Mouse (Mus musculus) MEL (cell line): Measurements from ENCODE around the gene Gpr119. TPM values are rescaled to one million over a fixed set of nuclear protein-coding genes. Genes with fewer than 3 reads are reported as not detected.

ENCODE experiments used
- DNase-seq: peaks from one replicate; pipeline ENCODE4 v3.0.0; 2011; ENCODE audit warnings: low read depth, low spot score
- H3K27ac ChIP-seq: 2 replicates; pipeline ENCODE4 v1.5.1; 2012; ENCODE audit warnings: low read depth, mild to moderate bottlenecking, control low read depth, low read length, moderate library complexity; ENCODE audit not compliant: control insufficient read depth
- H3K27me3 ChIP-seq, 2 experiments: fragments of 150-350 bp in 1 of 2; sonication (generic) in 1 of 2; 2 replicates each; pipeline ENCODE4 v1.6.1; 2012; ENCODE audit warnings: low read length in 2 of 2, mild to moderate bottlenecking in 2 of 2, improper control_type of control experiment in 1 of 2, moderate library complexity in 1 of 2; ENCODE audit not compliant: insufficient read depth in 2 of 2, control insufficient read depth in 1 of 2
- H3K36me3 ChIP-seq, 2 experiments: 2 replicates each; pipeline ENCODE4 v1.6.1; 2012 to 2014; ENCODE audit warnings: low read length in 2 of 2, improper control_type of control experiment in 1 of 2, inconsistent platforms in 1 of 2, mild to moderate bottlenecking in 1 of 2; ENCODE audit not compliant: insufficient read depth in 2 of 2, control insufficient read depth in 1 of 2
- H3K4me1 ChIP-seq, 2 experiments: fragments of 150-350 bp in 1 of 2; sonication (generic) in 1 of 2; 2 replicates each; pipeline ENCODE4 v1.6.1; 2012; ENCODE audit warnings: low read length in 2 of 2, improper control_type of control experiment in 1 of 2, mild to moderate bottlenecking in 1 of 2; ENCODE audit not compliant: insufficient read depth in 2 of 2, control insufficient read depth in 1 of 2
- H3K4me3 ChIP-seq, 2 experiments: fragments of 150-350 bp in 1 of 2; sonication (generic) in 1 of 2; 2 replicates each; pipeline ENCODE4 v1.5.1; 2012; ENCODE audit warnings: low read depth in 2 of 2, low read length in 2 of 2, mild to moderate bottlenecking in 2 of 2, moderate library complexity in 2 of 2, control low read depth in 1 of 2, improper control_type of control experiment in 1 of 2; ENCODE audit not compliant: control insufficient read depth in 1 of 2, insufficient read depth in 1 of 2
- H3K79me2 ChIP-seq: 2 replicates; pipeline ENCODE4 v1.6.1; 2012; ENCODE audit warnings: mild to moderate bottlenecking, low read length, moderate library complexity; ENCODE audit not compliant: control insufficient read depth, poor library complexity, insufficient read depth
- H3K9ac ChIP-seq: 2 replicates; pipeline ENCODE4 v1.6.1; 2012; ENCODE audit warnings: low read depth, mild to moderate bottlenecking, control low read depth, low read length, moderate library complexity; ENCODE audit not compliant: control insufficient read depth, poor library complexity, severe bottlenecking
- H3K9me3 ChIP-seq: fragments of 150-350 bp; sonication (generic); replicated peaks from 2 replicates; pipeline ENCODE4 v1.6.1; 2012; ENCODE audit warnings: mild to moderate bottlenecking, low read length, improper control_type of control experiment, moderate library complexity; ENCODE audit not compliant: insufficient read depth
- CHD1 ChIP-seq: IDR thresholded peaks from 2 replicates; pipeline ENCODE4 v1.6.1; 2012; ENCODE audit warnings: low read depth, mild to moderate bottlenecking, inconsistent platforms, low read length, improper control_type of control experiment
- CTCF ChIP-seq, 3 experiments: IDR thresholded peaks in 2 of 3; conservative IDR thresholded peaks in 1 of 3; 2 replicates each; pipeline ENCODE4 v1.5.1; 2011 to 2012; ENCODE audit warnings: low read length in 3 of 3, low read depth in 2 of 3, mild to moderate bottlenecking in 2 of 3, improper control_type of control experiment in 1 of 3, inconsistent platforms in 1 of 3, mixed read lengths in 1 of 3, moderate library complexity in 1 of 3; ENCODE audit not compliant: control insufficient read depth in 1 of 3, insufficient read depth in 1 of 3, poor library complexity in 1 of 3, severe bottlenecking in 1 of 3
- E2F4 ChIP-seq: IDR thresholded peaks from 2 replicates; pipeline ENCODE4 v1.6.1; 2011; ENCODE audit warnings: low read depth, low read length, improper control_type of control experiment, borderline replicate concordance
- ELF1 ChIP-seq: IDR thresholded peaks from 2 replicates; pipeline ENCODE4 v1.6.1; 2014; ENCODE audit warnings: low read depth, mild to moderate bottlenecking, inconsistent platforms, low read length, improper control_type of control experiment, moderate library complexity
- EP300 ChIP-seq, 2 experiments: IDR thresholded peaks; 2 replicates each; pipeline ENCODE4 v1.6.1; 2011; ENCODE audit warnings: improper control_type of control experiment in 2 of 2, low read length in 2 of 2, low read depth in 1 of 2, mild to moderate bottlenecking in 1 of 2
- ETS1 ChIP-seq: IDR thresholded peaks from 2 replicates; pipeline ENCODE4 v1.6.1; 2012; ENCODE audit warnings: low read depth, mild to moderate bottlenecking, inconsistent platforms, low read length, improper control_type of control experiment, moderate library complexity
- GATA1 ChIP-seq: IDR thresholded peaks from 2 replicates; pipeline ENCODE4 v1.6.1; 2011; ENCODE audit warnings: low read depth, low read length, improper control_type of control experiment
- HCFC1 ChIP-seq: IDR thresholded peaks from 2 replicates; pipeline ENCODE4 v1.6.1; 2012; ENCODE audit warnings: low read depth, mild to moderate bottlenecking, inconsistent platforms, low read length, improper control_type of control experiment, moderate library complexity
- MAFK ChIP-seq: IDR thresholded peaks from 2 replicates; pipeline ENCODE4 v1.6.1; 2011; ENCODE audit warnings: low read depth, mild to moderate bottlenecking, low read length, improper control_type of control experiment, borderline replicate concordance
- MAX ChIP-seq: IDR thresholded peaks from 2 replicates; pipeline ENCODE4 v1.6.1; 2011; ENCODE audit warnings: low read length, improper control_type of control experiment
- MEF2A ChIP-seq: IDR thresholded peaks from 2 replicates; pipeline ENCODE4 v1.6.1; 2014; ENCODE audit warnings: low read depth, mild to moderate bottlenecking, inconsistent platforms, low read length, improper control_type of control experiment; ENCODE audit not compliant: poor library complexity, insufficient replicate concordance, severe bottlenecking; ENCODE audit errors: extremely low read depth
- MXI1 ChIP-seq: IDR thresholded peaks from 2 replicates; pipeline ENCODE4 v1.6.1; 2011; ENCODE audit warnings: mild to moderate bottlenecking, low read depth, low read length, improper control_type of control experiment
- MYB ChIP-seq: IDR thresholded peaks from 2 replicates; pipeline ENCODE4 v1.6.1; 2011; ENCODE audit warnings: mild to moderate bottlenecking, low read depth, low read length, improper control_type of control experiment
- POLR2AphosphoS2 ChIP-seq: IDR thresholded peaks from 2 replicates; pipeline ENCODE4 v1.6.1; 2011; ENCODE audit warnings: low read length, improper control_type of control experiment
- RAD21 ChIP-seq: IDR thresholded peaks from 2 replicates; pipeline ENCODE4 v1.6.1; 2011; ENCODE audit warnings: mild to moderate bottlenecking, low read depth, low read length, improper control_type of control experiment
- SIN3A ChIP-seq: IDR thresholded peaks from 2 replicates; pipeline ENCODE4 v1.6.1; 2012; ENCODE audit warnings: low read length, improper control_type of control experiment, inconsistent platforms
- SMC3 ChIP-seq: IDR thresholded peaks from 2 replicates; pipeline ENCODE4 v1.6.1; 2011; ENCODE audit warnings: low read depth, low read length, improper control_type of control experiment
- USF1 ChIP-seq: IDR thresholded peaks from 2 replicates; pipeline ENCODE4 v1.6.1; 2014; ENCODE audit warnings: low read depth, mild to moderate bottlenecking, inconsistent platforms, low read length, improper control_type of control experiment, moderate library complexity
- ZC3H11A ChIP-seq: IDR thresholded peaks from 2 replicates; pipeline ENCODE4 v1.6.1; 2012; ENCODE audit warnings: low read depth, mild to moderate bottlenecking, inconsistent platforms, low read length, improper control_type of control experiment
- ZMIZ1 ChIP-seq: IDR thresholded peaks from 2 replicates; pipeline ENCODE4 v1.6.1; 2012; ENCODE audit warnings: low read depth, mild to moderate bottlenecking, inconsistent platforms, low read length, improper control_type of control experiment, moderate library complexity
- ZNF384 ChIP-seq: IDR thresholded peaks from 2 replicates; pipeline ENCODE4 v1.6.1; 2012; ENCODE audit warnings: low read depth, mild to moderate bottlenecking, inconsistent platforms, low read length, improper control_type of control experiment
- polyA plus RNA-seq, 2 experiments: library from polyadenylated mRNA; stranded (reverse) in 1 of 2; unstranded in 1 of 2; fragments of >175 nt in 1 of 2; fragments of >200 nt in 1 of 2; gene quantifications; 2 replicates each; pipeline versions ENCODE4 v1.2.1 to v1.2.4; 2012; ENCODE audit warnings: low replicate concordance in 2 of 2, low read depth in 1 of 2; ENCODE audit not compliant: insufficient read length in 2 of 2, insufficient read depth in 1 of 2, missing spikeins in 1 of 2
- total RNA-seq: library from RNA; depleted of rRNA; stranded (reverse); fragments of 300-350 nt; gene quantifications from 2 replicates; pipeline ENCODE4 v1.2.3, GENCODE M21; 2012

Gpr119 gene
- total and polyA plus RNA-seq, 3 experiments = not detected

- H3K27ac ChIP-seq = no peak overlapping the region
- no peaks in the 10 kb centered on the region for H3K36me3 ChIP-seq
- no peaks in the 10 kb centered on the region; a peak in 1 of 4 replicates for H3K27me3 ChIP-seq
- DNase-seq = peak; percentile 67
- no peaks in the 10 kb centered on the region for H3K9me3 ChIP-seq
- H3K4me1 ChIP-seq = no peaks in the 10 kb centered on the region; a peak in 1 of 4 replicates
- no peak overlapping the region for H3K4me3 ChIP-seq
- H3K9ac ChIP-seq = no peak overlapping the region
- TF ChIP-seq EP300 (IDR thresholded peaks at IDR 0.05; ENCODE audit: low read depth in 1 of 2, low read length in 2 of 2) (no peak), MEF2A (no peak), E2F4 (no peak), ZC3H11A (peak; percentile 35; the same call in 1 of the 2 replicates), ZNF384 (no peak), SIN3A (no peak), CHD1 (no peak), MAFK (no peak), HCFC1 (no peak), ELF1 (no peak), SMC3 (peak; percentile 69), MAX (no peak), CTCF (IDR thresholded peaks at IDR 0.05 in 2 of 3, conservative IDR thresholded peaks at IDR 0.05 in 1 of 3; ENCODE audit: control insufficient read depth in 1 of 3, insufficient read depth in 1 of 3, low read depth in 2 of 3, low read length in 3 of 3, poor library complexity in 1 of 3, severe bottlenecking in 1 of 3) (peak; percentile 38 to 64 (median 63)), USF1 (no peak), RAD21 (peak; percentile 40), ETS1 (no peak), ZMIZ1 (no peak)
- no peaks in the 10 kb centered on the region for H3K79me2 ChIP-seq
Observed at GRCm38 (mm10) chrX:48683451-48683850, 9.2 kb upstream of the Gpr119 start.

- H3K27ac ChIP-seq = no peak overlapping the region
- H3K79me2 ChIP-seq = no peaks in the 10 kb centered on the region
- H3K4me1 ChIP-seq = no peaks in the 10 kb centered on the region
- no peak overlapping the region for H3K4me3 ChIP-seq
- DNase-seq = peak; percentile 10
- no peaks in the 10 kb centered on the region for H3K27me3 ChIP-seq
- no peak for TF ChIP-seq MAX
- no peak for TF ChIP-seq MXI1
- no peak for TF ChIP-seq HCFC1
- TF ChIP-seq MYB = no peak
- TF ChIP-seq GATA1 = no peak
- no peak for TF ChIP-seq POLR2AphosphoS2
- no peaks in the 10 kb centered on the region for H3K36me3 ChIP-seq
- H3K9me3 ChIP-seq = no peaks in the 10 kb centered on the region
- no peak overlapping the region for H3K9ac ChIP-seq
Observed at GRCm38 (mm10) chrX:48671714-48672113, 2.6 kb downstream of the Gpr119 start.
